Mouse (Mus musculus) heart, adult 2 months (tissue): ENCODE results near the gene Ccdc60. TPM values are rescaled to one million over a fixed set of nuclear protein-coding genes. Genes with fewer than 3 reads are reported as not detected.

ENCODE experiments used
- DNase-seq, 2 experiments: peaks; one replicate each; pipeline ENCODE4 v3.0.0; 2021
- H3K27ac ChIP-seq: fragments of 200-600 bp; 2 replicates; pipeline ENCODE4 v1.8.1; 2022
- H3K27me3 ChIP-seq: fragments of 200-500 bp; 2 replicates; pipeline ENCODE4 v1.6.1; 2012; ENCODE audit warnings: mild to moderate bottlenecking, low read length, inconsistent platforms, mixed read lengths; ENCODE audit not compliant: control insufficient read depth, insufficient read depth
- H3K36me3 ChIP-seq: fragments of 200-500 bp; 2 replicates; pipeline ENCODE4 v1.6.1; 2012; ENCODE audit warnings: low read length, inconsistent platforms; ENCODE audit not compliant: control insufficient read depth, insufficient read depth
- H3K4me1 ChIP-seq: fragments of 200-500 bp; 2 replicates; pipeline ENCODE4 v1.6.1; 2011; ENCODE audit warnings: low read length; ENCODE audit not compliant: control insufficient read depth, insufficient read depth
- H3K4me3 ChIP-seq: fragments of 200-600 bp; 2 replicates; pipeline ENCODE4 v1.8.1; 2022
- H3K79me2 ChIP-seq: fragments of 200-500 bp; replicated peaks from 2 replicates; pipeline ENCODE4 v1.6.1; 2012; ENCODE audit warnings: mild to moderate bottlenecking, inconsistent platforms, low read length, moderate library complexity, mixed read lengths; ENCODE audit not compliant: control insufficient read depth, insufficient read depth
- H3K9ac ChIP-seq: fragments of 200-500 bp; 2 replicates; pipeline ENCODE4 v1.6.1; 2012; ENCODE audit warnings: low read depth, mild to moderate bottlenecking, control low read depth, inconsistent platforms, low read length, mixed read lengths
- CTCF ChIP-seq: fragments of 200-600 bp; IDR thresholded peaks from 2 replicates; pipeline ENCODE4 v1.8.1; 2022; ENCODE audit warnings: antibody characterized with exemption, mild to moderate bottlenecking, moderate library complexity
- EP300 ChIP-seq: fragments of 200-500 bp; IDR thresholded peaks from 2 replicates; pipeline ENCODE4 v1.6.1; 2011; ENCODE audit warnings: low read depth, low read length, control low read depth; ENCODE audit not compliant: insufficient read depth
- POLR2A ChIP-seq: fragments of 200-500 bp; IDR thresholded peaks from 2 replicates; pipeline ENCODE4 v1.6.1; 2011; ENCODE audit warnings: mild to moderate bottlenecking, low read depth, low read length, control low read depth; ENCODE audit not compliant: insufficient read depth
- WGBS: fragments of 180-500 bp; shearing (Covaris S2); methylation state at CpG from one replicate; pipeline ENCODE4 v1.1.7; 2018; 5-methylcytosine and 5-hydroxymethylcytosine counted together
- intact Hi-C: fragments of 180-260 bp; cut with DNase I; formaldehyde crosslinking; loops from one replicate; pipeline ENCODE4 v1.15.1; 2025
- polyA plus RNA-seq: library from polyadenylated mRNA; depleted of rRNA; stranded (reverse); fragments of >200 nt; gene quantifications from 2 replicates; pipeline ENCODE4 v1.2.3, GENCODE M21; 2012
- total RNA-seq, 2 experiments: library from RNA; stranded (reverse); gene quantifications; 2 replicates each; pipeline ENCODE4 v1.2.3; 2021

Ccdc60 gene
- total and polyA plus RNA-seq, 3 experiments: 0.08 TPM; not detected in 2

DNA sequence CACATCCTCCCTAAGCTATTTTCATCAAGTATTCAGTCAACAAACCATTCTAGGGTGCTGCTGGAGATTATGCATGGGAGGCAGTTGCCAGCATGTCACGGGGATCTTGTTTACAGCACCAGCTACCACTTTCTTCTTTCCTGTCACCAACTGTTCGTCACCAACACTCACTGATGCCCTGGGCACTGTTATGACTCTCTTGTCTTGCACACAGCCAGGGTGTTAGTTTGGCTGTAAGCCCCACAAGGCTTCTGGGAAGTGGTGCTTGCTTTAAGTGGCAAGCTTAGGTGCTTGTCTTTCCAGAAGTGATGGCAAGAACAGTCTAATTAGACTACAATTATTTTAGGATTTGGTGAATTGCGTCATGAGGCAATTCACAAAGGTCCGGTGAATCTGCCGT lies 86.1 kb downstream of the Ccdc60 start:
- no peaks in the 10 kb centered on the region for H3K36me3 ChIP-seq
- 66% methylated on average over 5 of the region's 5 CpGs for WGBS
- no peaks in the 10 kb centered on the region for H3K79me2 ChIP-seq
- no peak for DNase-seq
- H3K9ac ChIP-seq: no peak overlapping the region
- H3K4me1 ChIP-seq: no peaks in the 10 kb centered on the region
- H3K4me3 ChIP-seq: no peak overlapping the region
- no peaks in the 10 kb centered on the region for H3K27me3 ChIP-seq
- no peak overlapping the region for H3K27ac ChIP-seq
- TF ChIP-seq EP300 (no peak), POLR2A (no peak), CTCF (no peak)
- intact Hi-C loops: no loop called here

DNA sequence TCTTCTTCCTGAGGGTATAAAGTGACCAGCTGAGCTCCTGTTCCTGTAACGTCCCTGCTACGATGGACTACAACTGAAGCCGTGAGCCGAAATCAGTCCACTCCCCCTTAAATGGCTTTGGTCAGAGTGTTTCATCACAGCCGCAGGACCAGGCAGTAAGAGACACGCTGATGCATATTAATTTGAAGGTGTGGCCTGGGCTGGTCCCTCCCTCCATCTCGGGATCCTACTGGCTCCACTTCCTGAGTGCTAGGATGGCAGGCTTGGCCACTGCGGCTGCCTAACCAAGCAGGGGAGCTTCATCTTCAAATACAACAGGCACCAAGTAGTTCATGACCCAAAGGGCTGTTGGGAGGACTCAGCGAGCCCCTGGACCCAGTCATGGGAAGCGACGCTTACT lies 94.3 kb downstream of the Ccdc60 start:
- DNase-seq: no peak
- no peak overlapping the region for H3K4me3 ChIP-seq
- H3K79me2 ChIP-seq: no peaks in the 10 kb centered on the region
- peaks cover 3% of the 10 kb centered on the region; the same call in 1 of the 2 replicates for H3K27me3 ChIP-seq
- intact Hi-C loops: no loop called here
- H3K36me3 ChIP-seq: no peaks in the 10 kb centered on the region
- H3K27ac ChIP-seq: no peak overlapping the region
- WGBS: 39% methylated on average over 11 of the region's 11 CpGs
- H3K9ac ChIP-seq: no peak overlapping the region
- H3K4me1 ChIP-seq: no peaks in the 10 kb centered on the region
- TF ChIP-seq CTCF (no peak), EP300 (no peak), POLR2A (no peak)

DNA sequence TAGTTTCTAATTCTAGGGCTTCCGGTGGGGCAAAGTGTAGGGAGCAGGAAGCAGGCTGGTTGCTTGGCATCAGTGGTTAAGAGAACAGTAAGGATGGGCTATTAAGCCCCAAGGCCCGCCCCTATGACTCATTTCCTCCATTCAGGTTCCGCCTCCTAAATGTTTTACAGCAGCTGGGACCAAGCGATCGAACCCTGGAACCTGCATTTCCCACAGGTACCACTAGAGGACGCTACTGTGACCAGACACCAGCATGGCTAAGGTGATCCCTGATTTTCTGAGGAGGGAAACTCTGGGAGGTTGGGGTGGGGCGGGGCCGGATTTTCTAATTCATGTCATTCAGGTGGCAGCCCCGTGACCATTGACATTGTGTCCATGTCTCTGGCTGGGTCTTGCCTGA lies 96.1 kb downstream of the Ccdc60 start:
- no peak overlapping the region for H3K27ac ChIP-seq
- no peaks in the 10 kb centered on the region for H3K36me3 ChIP-seq
- DNase-seq: no peak
- intact Hi-C loops: no loop called here
- no peaks in the 10 kb centered on the region for H3K4me1 ChIP-seq
- no peak overlapping the region for H3K9ac ChIP-seq
- TF ChIP-seq CTCF (no peak), POLR2A (no peak), EP300 (no peak)
- H3K4me3 ChIP-seq: no peak overlapping the region
- H3K79me2 ChIP-seq: no peaks in the 10 kb centered on the region
- H3K27me3 ChIP-seq: peaks cover 3% of the 10 kb centered on the region; the same call in 1 of the 2 replicates
- WGBS: 56% methylated on average over 9 of the region's 9 CpGs

DNA sequence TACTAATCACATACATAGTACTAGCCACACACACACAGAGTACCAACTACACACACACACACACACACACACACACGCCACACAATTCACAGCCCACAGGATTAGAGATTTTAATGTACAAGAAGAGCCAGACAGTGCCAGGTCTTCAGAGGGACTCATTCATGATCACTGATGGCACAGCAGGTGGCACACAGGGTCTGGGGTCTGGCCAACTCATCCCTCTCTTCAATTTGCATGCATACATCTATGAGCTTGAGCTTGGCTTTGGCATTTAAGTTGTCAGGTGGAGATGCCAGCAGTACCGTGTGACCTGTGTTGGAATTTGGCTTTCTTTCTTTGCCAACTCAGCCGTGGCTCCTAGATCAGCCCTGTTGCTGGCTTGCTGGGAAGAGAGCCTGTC lies 97.2 kb downstream of the Ccdc60 start:
- Histone ChIP-seq H3K4me3 (no peak overlapping the region), H3K27me3 (peaks cover 3% of the 10 kb centered on the region; the same call in 1 of the 2 replicates), H3K36me3 (no peaks in the 10 kb centered on the region), H3K27ac (no peak overlapping the region), H3K79me2 (no peaks in the 10 kb centered on the region), H3K4me1 (no peaks in the 10 kb centered on the region), H3K9ac (no peak overlapping the region)
- intact Hi-C loops: no loop called here
- TF ChIP-seq POLR2A (no peak), CTCF (no peak), EP300 (no peak)
- no peak for DNase-seq
- WGBS: 84% methylated on average over 3 of the region's 3 CpGs

DNA sequence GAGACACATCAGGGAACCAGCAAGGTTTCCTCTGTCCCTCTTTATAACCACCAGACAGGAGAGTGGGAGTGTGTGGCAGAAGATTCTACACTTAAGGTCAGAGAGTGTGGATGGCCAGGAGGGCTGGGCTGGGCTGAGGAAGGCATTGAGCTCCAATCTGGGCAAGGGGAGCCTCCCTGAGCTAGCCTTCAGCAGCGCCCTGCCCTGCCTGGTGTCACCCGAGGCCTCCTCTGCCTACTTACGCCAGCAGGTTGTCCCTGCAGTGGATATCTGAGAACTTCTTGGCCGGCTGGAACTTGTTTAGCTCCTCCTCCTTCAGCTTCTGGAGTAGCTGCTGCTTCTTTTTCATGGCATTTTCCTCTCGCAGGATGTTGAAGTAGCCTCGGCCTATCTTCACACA lies 99.0 kb downstream of the Ccdc60 start:
- intact Hi-C loops: no loop called here
- Histone ChIP-seq H3K4me3 (no peak overlapping the region), H3K79me2 (no peaks in the 10 kb centered on the region), H3K4me1 (no peaks in the 10 kb centered on the region), H3K27me3 (peaks cover 3% of the 10 kb centered on the region; the same call in 1 of the 2 replicates), H3K27ac (no peak overlapping the region), H3K36me3 (no peaks in the 10 kb centered on the region), H3K9ac (no peak overlapping the region)
- 19% methylated on average over 6 of the region's 6 CpGs for WGBS
- DNase-seq: no peak
- TF ChIP-seq POLR2A: no peak
- TF ChIP-seq CTCF: no peak
- no peak for TF ChIP-seq EP300

DNA sequence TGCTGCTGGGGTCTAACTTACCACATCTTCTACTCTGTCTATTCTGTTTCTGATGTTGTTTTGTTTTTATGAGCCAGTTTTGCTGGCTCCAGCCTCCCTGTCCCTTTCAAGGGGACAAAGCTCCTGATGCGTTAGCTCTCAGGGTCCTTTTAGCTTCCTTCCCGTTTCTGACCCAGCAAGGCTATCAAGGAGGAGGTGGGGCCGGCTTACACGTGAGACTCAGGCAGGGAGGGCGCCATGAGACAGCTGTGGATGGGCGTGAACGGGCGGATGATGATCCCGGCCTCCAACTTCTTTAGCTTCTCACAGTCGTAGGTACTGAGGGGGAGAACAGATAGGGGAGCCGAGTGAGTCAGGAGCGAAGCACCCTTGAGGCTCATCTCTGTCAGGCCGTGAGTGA lies 108.2 kb downstream of the Ccdc60 start:
- DNase-seq: no peak

More for the DNA sequence above, 108.2 kb downstream of the Ccdc60 start:
- no peak overlapping the region for H3K27ac ChIP-seq
- no peaks in the 10 kb centered on the region for H3K36me3 ChIP-seq
- no peak overlapping the region for H3K9ac ChIP-seq
- 14% methylated on average over 13 of the region's 13 CpGs for WGBS
- no peaks in the 10 kb centered on the region for H3K27me3 ChIP-seq
- TF ChIP-seq CTCF: no peak
- no peak for TF ChIP-seq POLR2A
- TF ChIP-seq EP300: no peak
- intact Hi-C loops: no loop called here
- no peaks in the 10 kb centered on the region for H3K79me2 ChIP-seq
- H3K4me1 ChIP-seq: no peaks in the 10 kb centered on the region
- no peak overlapping the region for H3K4me3 ChIP-seq
